Mouse (Mus musculus) testis, adult 2 months (tissue): ENCODE measurements at regions not wholly inside any gene's neighbourhood (a gene's known extent, or its start where the extent isn't known, plus 50 kb on each side); places are given as distances from the start of the nearest gene placed in this dataset.

Experiments used
- CTCF ChIP-seq: fragments of 200-500 bp; IDR thresholded peaks from 2 replicates; pipeline ENCODE4 v1.5.1; 2012; ENCODE audit warnings: low read depth, mild to moderate bottlenecking, inconsistent platforms, low read length, moderate library complexity; ENCODE audit not compliant: control insufficient read depth, insufficient read depth, insufficient replicate concordance
- POLR2A ChIP-seq: fragments of 200-500 bp; IDR thresholded peaks from 2 replicates; pipeline ENCODE4 v1.6.1; 2012; ENCODE audit warnings: low read depth, mild to moderate bottlenecking, inconsistent platforms, low read length, moderate library complexity; ENCODE audit not compliant: control insufficient read depth

GRCm38 (mm10) chr9:86955720-86956119 lies 59.6 kb upstream of the Ripply2 start:
- TF ChIP-seq CTCF (peak; percentile 54; the same call in 1 of the 2 replicates), POLR2A (no peak)
